Mouse (Mus musculus): ENCODE measurements around the gene Heatr4. TPM values are rescaled to one million over a fixed set of nuclear protein-coding genes. Genes with fewer than 3 reads are reported as not detected.

The Heatr4 gene
- polyA plus RNA-seq, 1 experiment: not detected

- WGBS: under 1% methylated on average over 107 of the region's 116 CpGs
- DNase-seq (ENCODE audit: low read depth in 1 of 2, low spot score in 2 of 2): peak in 1 of 2 experiments; percentile 9
- Histone ChIP-seq H3K4me1 (ENCODE audit: control insufficient read depth, insufficient read depth, insufficient read length) (peaks cover 16% of the 10 kb centered on the region), H3K27ac (ENCODE audit: insufficient read depth, low read length) (peak overlapping the region; percentile 72), H3K27me3 (ENCODE audit: control insufficient read depth, insufficient read depth, low read length) (no peaks in the 10 kb centered on the region), H3K4me3 (ENCODE audit: extremely low read depth, insufficient read depth, insufficient read length) (peak overlapping the region; percentile 94), H3K36me3 (ENCODE audit: control insufficient read depth, insufficient read depth, low read length) (peaks cover 5% of the 10 kb centered on the region; the same call in 1 of the 2 replicates)
- TF ChIP-seq POLR2A (IDR thresholded peaks at IDR 0.05; ENCODE audit: low read depth, low read length): no peak
Measured at GRCm38 (mm10) chr12:83950840-83951701, 33.6 kb downstream of the Heatr4 start.

- H3K27ac ChIP-seq (ENCODE audit: insufficient read depth, low read length): peak within 1 kb of the TSS; percentile 72
- WGBS: under 1% methylated on average over 37 of the region's 37 CpGs
- TF ChIP-seq CTCF (IDR thresholded peaks at IDR 0.05; ENCODE audit: extremely low read depth, insufficient read depth, insufficient read length, insufficient replicate concordance) (no peak), POLR2A (IDR thresholded peaks at IDR 0.05; ENCODE audit: low read depth, low read length) (no peak)
- DNase-seq (ENCODE audit: low read depth in 1 of 2, low spot score in 2 of 2): peak; percentile 26 to 76
- H3K36me3 ChIP-seq (ENCODE audit: control insufficient read depth, insufficient read depth, low read length): peaks cover 5% of the 10 kb centered on the region; the same call in 1 of the 2 replicates
- peak within 1 kb of the TSS; percentile 94 for H3K4me3 ChIP-seq (ENCODE audit: extremely low read depth, insufficient read depth, insufficient read length)
- H3K4me1 ChIP-seq (ENCODE audit: control insufficient read depth, insufficient read depth, insufficient read length): peaks cover 16% of the 10 kb centered on the region
- H3K27me3 ChIP-seq (ENCODE audit: control insufficient read depth, insufficient read depth, low read length): no peaks in the 10 kb centered on the region
Measured at GRCm38 (mm10) chr12:83950493-83950839, 34.2 kb downstream of the Heatr4 start, which contains the start of gene Riox1. Gene Riox1 (plus strand): TSS chr12:83950608.

DNA sequence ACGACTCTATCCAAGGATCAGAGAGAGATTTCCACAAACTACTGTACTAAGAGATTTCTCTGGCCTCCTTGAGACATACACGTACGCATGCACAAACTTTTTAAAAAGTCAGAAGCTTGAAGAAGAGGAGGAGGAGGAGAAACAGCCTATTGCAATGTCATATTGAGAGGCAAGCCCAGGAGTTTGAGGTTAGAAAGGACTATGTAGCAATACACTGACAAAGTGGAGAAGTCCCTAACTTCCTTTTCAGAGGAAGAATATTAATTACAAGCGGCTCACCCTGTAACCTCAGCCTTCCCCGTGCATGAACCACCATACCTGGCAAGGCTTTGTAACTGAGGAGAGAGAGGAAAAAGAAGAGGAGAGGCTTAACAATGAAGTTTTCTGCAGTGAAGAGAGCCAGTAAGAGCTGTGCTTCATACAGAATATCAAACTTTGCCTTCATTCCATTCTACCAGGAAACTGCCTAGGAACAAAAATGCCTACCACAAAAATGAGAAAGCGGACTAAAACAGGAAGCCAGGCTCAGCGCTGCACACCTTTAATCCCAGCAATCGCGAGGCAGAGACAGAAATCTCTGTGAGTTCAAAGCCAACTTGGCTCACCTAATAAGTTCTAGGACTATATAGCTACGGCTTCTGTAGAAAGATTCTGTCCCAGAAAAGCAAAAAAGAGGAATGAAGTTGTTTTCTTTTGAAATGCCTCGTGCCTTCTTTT, 34.7 kb downstream of the Heatr4 start:
- no peak overlapping the region for H3K27ac ChIP-seq (ENCODE audit: insufficient read depth, low read length)
- H3K4me3 ChIP-seq (ENCODE audit: extremely low read depth, insufficient read depth, insufficient read length): peak overlapping the region; percentile 94
- H3K4me1 ChIP-seq (ENCODE audit: control insufficient read depth, insufficient read depth, insufficient read length): peaks cover 16% of the 10 kb centered on the region
- TF ChIP-seq CTCF (IDR thresholded peaks at IDR 0.05; ENCODE audit: extremely low read depth, insufficient read depth, insufficient read length, insufficient replicate concordance): no peak
- no peak for TF ChIP-seq POLR2A (IDR thresholded peaks at IDR 0.05; ENCODE audit: low read depth, low read length)
- no peaks in the 10 kb centered on the region for H3K27me3 ChIP-seq (ENCODE audit: control insufficient read depth, insufficient read depth, low read length)
- WGBS: 12% methylated on average over 11 of the region's 11 CpGs
- DNase-seq (ENCODE audit: low read depth in 1 of 2, low spot score in 2 of 2): no peak
- H3K36me3 ChIP-seq (ENCODE audit: control insufficient read depth, insufficient read depth, low read length): peaks cover 5% of the 10 kb centered on the region; the same call in 1 of the 2 replicates

GRCm38 (mm10) chr12:83949043-83949442, 35.6 kb downstream of the Heatr4 start:
- DNase-seq (ENCODE audit: low read depth in 1 of 2, low spot score in 2 of 2): no peak
- TF ChIP-seq CTCF (IDR thresholded peaks at IDR 0.05; ENCODE audit: extremely low read depth, insufficient read depth, insufficient read length, insufficient replicate concordance) (no peak), POLR2A (IDR thresholded peaks at IDR 0.05; ENCODE audit: low read depth, low read length) (no peak)
- Histone ChIP-seq H3K4me1 (ENCODE audit: control insufficient read depth, insufficient read depth, insufficient read length) (peaks cover 16% of the 10 kb centered on the region), H3K27me3 (ENCODE audit: control insufficient read depth, insufficient read depth, low read length) (no peaks in the 10 kb centered on the region), H3K36me3 (ENCODE audit: control insufficient read depth, insufficient read depth, low read length) (peaks cover 5% of the 10 kb centered on the region; the same call in 1 of the 2 replicates), H3K27ac (ENCODE audit: insufficient read depth, low read length) (no peak overlapping the region), H3K4me3 (ENCODE audit: extremely low read depth, insufficient read depth, insufficient read length) (no peak overlapping the region)
- WGBS: 75% methylated on average over 4 of the region's 4 CpGs

- Histone ChIP-seq H3K36me3 (ENCODE audit: control insufficient read depth, insufficient read depth, low read length) (0 out of 2 replicates have a peak, but pooled peaks cover 2% of the 10 kb centered on the region), H3K27ac (ENCODE audit: insufficient read depth, low read length) (no peak overlapping the region), H3K27me3 (ENCODE audit: control insufficient read depth, insufficient read depth, low read length) (no peaks in the 10 kb centered on the region), H3K4me3 (ENCODE audit: extremely low read depth, insufficient read depth, insufficient read length) (no peak overlapping the region), H3K4me1 (ENCODE audit: control insufficient read depth, insufficient read depth, insufficient read length) (peaks cover 16% of the 10 kb centered on the region)
- DNase-seq (ENCODE audit: low read depth in 1 of 2, low spot score in 2 of 2): no peak
- 58% methylated on average over 8 of the region's 8 CpGs for WGBS
- TF ChIP-seq CTCF (IDR thresholded peaks at IDR 0.05; ENCODE audit: extremely low read depth, insufficient read depth, insufficient read length, insufficient replicate concordance) (no peak), POLR2A (IDR thresholded peaks at IDR 0.05; ENCODE audit: low read depth, low read length) (no peak)
Measured at GRCm38 (mm10) chr12:83947260-83947811, 37.3 kb downstream of the Heatr4 start.

DNA sequence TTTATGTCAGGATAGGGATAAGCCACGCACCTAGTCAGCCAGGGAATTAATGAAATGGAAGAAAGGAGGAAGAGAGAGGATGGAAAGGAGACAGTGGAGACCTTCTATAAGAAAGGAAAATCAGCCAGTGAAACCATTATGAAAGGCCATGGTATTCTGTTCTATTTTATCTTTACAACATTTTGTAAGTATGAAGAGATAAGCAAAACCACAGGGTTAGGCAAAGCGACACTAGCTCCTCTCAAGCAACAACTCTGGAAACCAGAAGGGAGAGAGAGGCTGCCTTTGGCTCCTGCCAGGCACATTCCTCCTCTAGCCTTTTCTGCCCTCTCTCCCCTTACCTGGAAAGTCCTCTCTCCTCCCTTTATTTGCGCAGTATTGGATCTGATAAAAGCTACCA, 42.7 kb downstream of the Heatr4 start:
- H3K36me3 ChIP-seq (ENCODE audit: control insufficient read depth, insufficient read depth, low read length): no peaks in the 10 kb centered on the region
- no peak for DNase-seq (ENCODE audit: low read depth in 1 of 2, low spot score in 2 of 2)
- 75% methylated on average over 3 of the region's 3 CpGs for WGBS
- H3K27ac ChIP-seq (ENCODE audit: insufficient read depth, low read length): no peak overlapping the region
- no peak overlapping the region for H3K4me3 ChIP-seq (ENCODE audit: extremely low read depth, insufficient read depth, insufficient read length)
- TF ChIP-seq CTCF (IDR thresholded peaks at IDR 0.05; ENCODE audit: extremely low read depth, insufficient read depth, insufficient read length, insufficient replicate concordance) (no peak), POLR2A (IDR thresholded peaks at IDR 0.05; ENCODE audit: low read depth, low read length) (no peak)
- no peaks in the 10 kb centered on the region for H3K4me1 ChIP-seq (ENCODE audit: control insufficient read depth, insufficient read depth, insufficient read length)
- no peaks in the 10 kb centered on the region for H3K27me3 ChIP-seq (ENCODE audit: control insufficient read depth, insufficient read depth, low read length)
